Mouse (Mus musculus) thymus, adult 18-20 months (tissue): ENCODE data around the gene Prkd1.

ENCODE experiments used
- DNase-seq, 2 experiments: peaks; one replicate each; pipeline ENCODE4 v3.0.0; 2022; ENCODE audit warnings: mixed read lengths in 2 of 2

Prkd1 gene

DNA sequence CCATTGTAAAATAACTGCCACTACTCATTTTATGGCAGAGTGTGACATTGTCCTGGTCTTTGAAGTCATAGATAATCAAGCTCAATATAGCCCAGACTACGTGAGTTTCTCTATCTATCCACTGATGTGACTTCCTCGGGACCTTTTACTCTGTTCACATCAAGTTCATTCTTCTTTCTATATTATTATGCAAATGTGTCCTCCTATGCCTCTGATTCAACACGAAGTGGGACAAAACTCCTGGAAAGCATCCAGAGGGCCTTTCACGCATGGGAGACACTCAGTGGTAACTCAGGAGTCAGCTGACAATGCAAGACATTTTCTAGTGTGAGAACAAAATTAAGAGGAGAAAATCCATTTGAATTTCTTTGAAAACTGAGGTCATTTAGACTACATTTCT is 315.7 kb downstream of the Prkd1 start:
- DNase-seq: no peak

DNA sequence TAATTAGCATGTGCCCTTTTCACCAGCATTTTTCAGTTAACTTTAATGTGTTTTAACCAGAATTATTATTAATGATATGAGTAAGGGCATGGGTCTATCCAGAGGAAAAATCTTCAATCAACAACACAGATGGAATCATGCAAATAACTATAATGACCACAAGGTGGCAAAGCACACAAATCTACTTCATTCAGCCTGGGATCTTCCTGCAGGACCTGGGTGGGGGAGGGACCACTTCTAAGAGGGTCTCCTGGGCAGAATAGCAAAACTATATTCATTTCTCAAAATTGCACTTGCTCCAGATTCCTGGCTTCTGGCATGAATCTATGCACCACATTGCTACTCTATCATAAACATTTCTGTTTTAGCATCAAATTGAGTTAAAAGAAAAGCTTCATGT is 334.3 kb downstream of the Prkd1 start:
- DNase-seq: no peak

DNA sequence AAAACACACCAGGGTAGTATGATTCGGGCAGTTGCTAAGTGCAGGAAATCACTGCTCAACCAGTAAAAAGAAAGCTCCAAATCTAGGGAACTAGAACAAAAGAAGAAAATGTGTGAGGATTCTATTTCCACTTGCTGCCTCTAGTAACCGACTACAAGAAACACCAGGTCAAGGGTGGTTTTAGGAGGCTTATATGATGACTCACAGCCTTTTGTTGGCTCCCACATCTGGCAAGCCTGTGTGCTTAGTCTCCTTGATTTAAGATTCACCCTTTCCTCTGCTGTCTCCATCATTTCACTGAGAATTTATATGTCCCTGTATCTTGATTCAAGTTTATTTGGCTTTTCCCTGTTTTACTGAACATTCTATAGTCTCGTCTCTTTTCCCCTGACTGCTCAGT is 339.6 kb downstream of the Prkd1 start:
- DNase-seq: no peak

DNA sequence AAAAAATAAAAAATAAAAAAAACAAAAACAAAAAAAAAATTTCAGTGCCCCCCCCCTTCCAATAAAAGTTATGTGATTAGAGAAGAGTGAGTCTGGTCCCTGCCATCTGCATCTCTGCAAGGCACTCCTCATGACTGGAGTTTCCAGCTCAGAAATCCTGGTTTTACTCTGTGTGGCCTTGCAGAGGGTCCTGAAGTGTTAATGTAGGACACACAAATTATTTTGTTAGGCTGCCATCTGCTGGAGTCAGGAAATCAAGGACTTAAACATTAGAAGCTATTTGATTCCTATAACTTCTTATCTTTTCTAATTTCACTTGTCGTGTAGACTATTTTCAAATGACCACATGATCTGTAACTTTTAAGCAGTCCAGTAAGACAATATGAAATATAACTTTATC is 347.6 kb downstream of the Prkd1 start:
- no peak for DNase-seq

DNA sequence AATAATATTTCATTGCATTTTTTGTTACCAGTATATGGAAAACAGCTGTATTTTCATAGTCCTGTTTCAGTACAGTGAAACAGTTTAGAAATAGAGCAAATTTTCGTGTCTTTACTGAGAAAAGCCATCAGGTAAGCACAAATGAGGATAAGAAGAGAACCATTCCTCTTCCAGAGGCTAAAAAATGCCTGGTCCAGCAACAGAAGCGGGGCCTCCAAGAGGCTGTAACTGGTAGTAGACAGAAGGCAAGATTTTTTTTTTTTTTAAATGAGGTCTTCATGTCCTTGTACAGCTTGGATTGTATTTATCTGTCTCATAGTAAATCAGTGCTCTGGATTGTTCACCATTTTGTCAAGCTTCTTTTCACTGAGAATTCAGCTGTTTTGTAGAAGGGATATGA is 352.8 kb downstream of the Prkd1 start:
- DNase-seq: no peak

DNA sequence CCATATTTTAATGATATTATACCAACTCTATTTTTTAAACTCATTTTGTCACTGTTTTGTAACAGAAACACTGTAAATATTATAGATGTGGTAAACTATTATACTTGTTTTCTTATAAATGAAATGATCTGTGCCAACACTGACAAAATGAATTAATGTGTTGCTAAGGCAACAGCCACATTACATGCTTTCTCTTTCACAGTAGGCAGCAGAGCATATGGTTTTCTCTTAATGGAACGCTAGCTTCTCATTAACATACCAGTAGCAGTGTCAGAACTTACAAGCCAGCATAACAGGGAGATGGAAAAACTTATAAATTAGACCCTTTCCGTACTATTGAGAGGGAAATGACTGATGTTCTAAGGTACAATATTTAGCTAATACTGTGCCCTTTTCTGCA is 353.3 kb downstream of the Prkd1 start:
- no peak for DNase-seq

DNA sequence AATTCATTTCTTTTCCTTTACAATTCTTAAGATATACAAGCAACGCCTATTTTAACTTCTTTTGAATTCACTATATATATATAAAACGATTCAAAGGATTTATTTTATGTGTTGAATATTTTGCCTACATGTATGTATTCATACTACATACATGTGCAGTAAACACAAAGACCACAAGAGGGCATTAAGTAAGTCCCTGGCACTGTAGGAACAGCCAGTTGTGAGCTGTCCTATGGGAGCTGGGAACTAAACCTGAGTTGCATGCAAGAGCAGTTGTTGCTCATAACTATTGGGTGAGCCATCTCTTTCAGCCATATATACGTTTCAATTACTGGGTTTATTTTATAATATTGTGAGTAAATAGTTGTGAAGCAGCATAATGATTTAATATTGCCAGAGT is 356.1 kb downstream of the Prkd1 start:
- DNase-seq: no peak
